24 mouse cellular contexts compared by ENCODE assay signal in the genomic region with DNA sequence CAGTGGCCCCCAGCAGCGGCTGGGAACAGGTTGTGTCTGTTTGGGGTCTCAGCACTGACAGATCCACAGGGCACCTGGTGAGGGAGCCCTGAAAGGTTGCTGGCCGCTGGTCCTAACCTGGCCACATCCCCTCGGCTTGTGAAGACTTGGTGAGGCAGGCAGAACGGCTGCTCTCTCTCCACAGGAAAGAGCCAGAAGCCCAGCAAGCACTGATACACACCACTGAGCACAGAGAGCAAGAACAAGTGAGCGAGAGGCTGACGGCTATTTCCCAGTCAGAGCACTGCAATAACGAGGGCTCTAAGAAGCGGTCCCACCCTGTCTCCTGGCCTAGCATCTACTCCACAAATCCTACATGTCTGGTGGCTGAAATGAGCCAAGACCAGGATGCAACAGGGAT. TPM values are rescaled to one million over a fixed set of nuclear protein-coding genes. Genes with fewer than 3 reads are reported as not detected.
A peak's percentile ranks its signal among the peaks of the same experiment; 100 is the strongest.
DNase-seq lines count a peak whose midpoint lies in the region; ATAC-seq and TF ChIP-seq lines count a peak whose summit lies in the region.
"Had no signal": no experiment of that assay in that cellular context is flagged by ENCODE, and none has a peak within 500 bp of the region (broad histone marks: within the 10 kb centered on the region; RNA-seq: fewer than 3 reads in every experiment).

No protein-coding gene starts in this region.

- 0 out of 2 replicates have a peak overlapping the region, but pooled peaks have one; percentile 21 for H3K9ac ChIP-seq in embryonic facial prominence, embryonic 13.5 days
- no peak overlapping the region for H3K9ac ChIP-seq in kidney, embryonic 14.5 days (ENCODE audit: low read depth, low read length)
- peak overlapping the region; percentile 39 for H3K9ac ChIP-seq in kidney, embryonic 16.5 days (replicated peaks; ENCODE audit: low read length)
- H3K9ac ChIP-seq: forebrain, embryonic 13.5 days; forebrain, embryonic 15.5 days had no signal

- H3K4me2 ChIP-seq in embryonic facial prominence, embryonic 13.5 days = no peak overlapping the region
- H3K4me2 ChIP-seq in kidney, embryonic 14.5 days (replicated peaks; ENCODE audit: low read depth, low read length) = no peak overlapping the region
- H3K4me2 ChIP-seq in kidney, embryonic 16.5 days (replicated peaks; ENCODE audit: low read depth, low read length) = no peak overlapping the region
- H3K4me2 ChIP-seq: forebrain, embryonic 13.5 days; forebrain, embryonic 15.5 days had no signal

- DNase-seq in embryonic facial prominence, embryonic 10.5 days (ENCODE audit: low spot score) = no peak
- no peak for DNase-seq in kidney, adult 2 months
- DNase-seq in kidney, postnatal 4 days = no peak
- DNase-seq in layer of hippocampus, adult 2 months (ENCODE audit: low spot score in 2 of 2) = no peak
- no peak for DNase-seq in layer of hippocampus, postnatal 25 days (ENCODE audit: extremely low spot score in 1 of 2, low spot score in 1 of 2)
- DNase-seq: adrenal gland, adult 8-10 months; adrenal gland, postnatal 14 days; adrenal gland, postnatal 36 days; B cell, adult 2 months; cerebellum, adult 11-12 months; cerebellum, adult 2 months; cerebellum, adult 9-10 months; cerebellum, postnatal 10 days; cerebellum, postnatal 25 days had no signal

- no peak overlapping the region for H3K27ac ChIP-seq in embryonic facial prominence, embryonic 13.5 days
- H3K27ac ChIP-seq in embryonic facial prominence, embryonic 10.5 days (replicated peaks) = no peak overlapping the region
- H3K27ac ChIP-seq in kidney, embryonic 14.5 days (ENCODE audit: low read depth, low read length) = no peak overlapping the region
- no peak overlapping the region for H3K27ac ChIP-seq in kidney, adult 2 months (ENCODE audit: insufficient read depth, low read depth, low read length)
- H3K27ac ChIP-seq in kidney, embryonic 16.5 days (ENCODE audit: low read length) = peak overlapping the region; percentile 2; the same call in 1 of the 2 replicates
- H3K27ac ChIP-seq in layer of hippocampus, adult 2 months = peak overlapping the region; percentile 32; the same call in 1 of the 2 replicates
- H3K27ac ChIP-seq: forebrain, embryonic 13.5 days; forebrain, embryonic 15.5 days had no signal

- H3K4me3 ChIP-seq in embryonic facial prominence, embryonic 13.5 days = no peak overlapping the region
- H3K4me3 ChIP-seq in embryonic facial prominence, embryonic 10.5 days = no peak overlapping the region
- no peak overlapping the region for H3K4me3 ChIP-seq in kidney, embryonic 14.5 days (ENCODE audit: low read length)
- H3K4me3 ChIP-seq in kidney, adult 2 months (ENCODE audit: insufficient read depth, low read depth, low read length) = no peak overlapping the region
- H3K4me3 ChIP-seq in kidney, embryonic 16.5 days (ENCODE audit: low read length) = no peak overlapping the region
- H3K4me3 ChIP-seq in layer of hippocampus, adult 2 months = no peak overlapping the region
- H3K4me3 ChIP-seq: forebrain, embryonic 13.5 days; forebrain, embryonic 15.5 days had no signal

- H3K27me3 ChIP-seq in embryonic facial prominence, embryonic 13.5 days = no peaks in the 10 kb centered on the region
- H3K27me3 ChIP-seq in embryonic facial prominence, embryonic 10.5 days (replicated peaks; ENCODE audit: low read depth, poor library complexity, severe bottlenecking) = no peaks in the 10 kb centered on the region
- no peaks in the 10 kb centered on the region for H3K27me3 ChIP-seq in kidney, embryonic 14.5 days (ENCODE audit: control insufficient read depth, insufficient read depth, low read length)
- H3K27me3 ChIP-seq in kidney, adult 2 months (replicated peaks; ENCODE audit: control insufficient read depth, insufficient read depth, low read length) = no peaks in the 10 kb centered on the region
- H3K27me3 ChIP-seq in kidney, embryonic 16.5 days (ENCODE audit: insufficient read depth, low read length) = no peaks in the 10 kb centered on the region
- H3K27me3 ChIP-seq: CH12.LX; forebrain, embryonic 13.5 days; forebrain, embryonic 15.5 days; Patski had no signal

- no peak for ATAC-seq in embryonic facial prominence, embryonic 13.5 days (ENCODE audit: insufficient number of reproducible peaks, insufficient read depth, low FRiP score, low TSS enrichment, low read depth)
- ATAC-seq in kidney, embryonic 14.5 days (ENCODE audit: low FRiP score, low TSS enrichment) = peak; percentile 33; the same call in 1 of the 2 replicates
- peak; percentile 61 for ATAC-seq in kidney, embryonic 16.5 days (ENCODE audit: low FRiP score, low TSS enrichment)
- ATAC-seq: activated CD4-positive, CD25-positive, alpha-beta regulatory T cell, adult 4 months; CD4-positive, CD25-positive, alpha-beta regulatory T cell, adult 4 months; forebrain, embryonic 13.5 days; Patski had no signal

- WGBS in embryonic facial prominence, embryonic 13.5 days = 79% methylated on average over 8 of the region's 8 CpGs
- WGBS in embryonic facial prominence, embryonic 10.5 days = 80% methylated on average over 8 of the region's 8 CpGs
- 49% methylated on average over 8 of the region's 8 CpGs for WGBS in kidney, embryonic 14.5 days
- WGBS in kidney, adult 2 months = 56% methylated on average over 8 of the region's 8 CpGs
- WGBS in kidney, embryonic 16.5 days = 43% methylated on average over 8 of the region's 8 CpGs

- peaks cover 12% of the 10 kb centered on the region; the same call in 1 of the 2 replicates for H3K4me1 ChIP-seq in embryonic facial prominence, embryonic 13.5 days
- 0 out of 2 replicates have a peak, but pooled peaks cover 8% of the 10 kb centered on the region for H3K4me1 ChIP-seq in embryonic facial prominence, embryonic 10.5 days
- H3K4me1 ChIP-seq in kidney, embryonic 14.5 days (ENCODE audit: control insufficient read depth, insufficient read depth, low read length) = 0 out of 2 replicates have a peak, but pooled peaks cover 3% of the 10 kb centered on the region
- H3K4me1 ChIP-seq in kidney, adult 2 months (ENCODE audit: control insufficient read depth, insufficient read depth, low read length) = no peaks in the 10 kb centered on the region
- H3K4me1 ChIP-seq in kidney, embryonic 16.5 days (ENCODE audit: insufficient read depth, low read length) = peaks cover 14% of the 10 kb centered on the region; the same call in 1 of the 2 replicates
- H3K4me1 ChIP-seq: forebrain, embryonic 13.5 days; forebrain, embryonic 15.5 days had no signal

- no peak for TF ChIP-seq POLR2A in kidney, adult 2 months (IDR thresholded peaks at IDR 0.05; ENCODE audit: low read depth, low read length)

- no peak for TF ChIP-seq CTCF in kidney, adult 2 months (conservative IDR thresholded peaks at IDR 0.05; ENCODE audit: insufficient read depth, insufficient read length, low read depth, low read length)
- TF ChIP-seq CTCF in layer of hippocampus, adult 2 months (conservative IDR thresholded peaks at IDR 0.05) = no peak

- H3K36me3 ChIP-seq in embryonic facial prominence, embryonic 13.5 days = peaks cover 66% of the 10 kb centered on the region
- H3K36me3 ChIP-seq in embryonic facial prominence, embryonic 10.5 days (replicated peaks) = peaks cover 60% of the 10 kb centered on the region
- H3K36me3 ChIP-seq in kidney, embryonic 14.5 days (ENCODE audit: control insufficient read depth, insufficient read depth, low read length) = peaks cover 34% of the 10 kb centered on the region
- H3K36me3 ChIP-seq in kidney, adult 2 months (ENCODE audit: control insufficient read depth, insufficient read depth, low read length) = no peaks in the 10 kb centered on the region; the same call in 1 of the 2 replicates
- H3K36me3 ChIP-seq in kidney, embryonic 16.5 days (ENCODE audit: insufficient read depth, low read length) = peaks cover 17% of the 10 kb centered on the region

- no peaks in the 10 kb centered on the region for H3K9me3 ChIP-seq in embryonic facial prominence, embryonic 13.5 days
- H3K9me3 ChIP-seq in embryonic facial prominence, embryonic 10.5 days = no peaks in the 10 kb centered on the region
- no peaks in the 10 kb centered on the region for H3K9me3 ChIP-seq in kidney, embryonic 14.5 days (ENCODE audit: control insufficient read depth, low read length)
- no peaks in the 10 kb centered on the region for H3K9me3 ChIP-seq in kidney, embryonic 16.5 days (ENCODE audit: low read length)
- H3K9me3 ChIP-seq: forebrain, embryonic 13.5 days; forebrain, embryonic 15.5 days; G1E had no signal

RNA-seq across cellular contexts. Expression of a gene that starts 34.9 kb away (rescaled TPM):
- 0.63 and 0.83 TPM in 2 replicates for polyA plus RNA-seq in embryonic facial prominence, embryonic 13.5 days (2015; fragmentation: Nextera tagmentation; extraction: Ambion mirVana)
- 0.79 and 0.82 TPM in 2 replicates for polyA plus RNA-seq in embryonic facial prominence, embryonic 10.5 days (2016; fragmentation: Nextera tagmentation; extraction: Ambion mirVana)
- 1.1 and 1.5 TPM in 2 replicates for polyA plus RNA-seq in kidney, embryonic 14.5 days (2014; fragmentation: Nextera tagmentation; extraction: Ambion mirVana)
- polyA plus RNA-seq in kidney, adult 2 months (2012; rRNA removed) = 3.9 and 4.5 TPM in 2 replicates
- polyA plus RNA-seq in kidney, embryonic 16.5 days (2015; fragmentation: Nextera tagmentation; extraction: Ambion mirVana) = 1.6 and 2.4 TPM in 2 replicates
- total RNA-seq in layer of hippocampus, adult 2 months (2021) = 10 to 100 TPM; 13.8 to 13.9 TPM
- 10 to 100 TPM; 16.0 to 16.5 TPM for total RNA-seq in layer of hippocampus, postnatal 25 days (2021)

RNA-seq across cellular contexts. Expression of a gene that starts 54.1 kb away (rescaled TPM):
- polyA plus RNA-seq in embryonic facial prominence, embryonic 13.5 days (2015; fragmentation: Nextera tagmentation; extraction: Ambion mirVana) = 21.7 and 22.0 TPM in 2 replicates
- polyA plus RNA-seq in embryonic facial prominence, embryonic 10.5 days (2016; fragmentation: Nextera tagmentation; extraction: Ambion mirVana) = 22.8 and 24.9 TPM in 2 replicates
- 12.0 and 14.6 TPM in 2 replicates for polyA plus RNA-seq in kidney, embryonic 14.5 days (2014; fragmentation: Nextera tagmentation; extraction: Ambion mirVana)
- 16.3 and 20.4 TPM in 2 replicates for polyA plus RNA-seq in kidney, adult 2 months (2012; rRNA removed)
- 28.2 and 30.9 TPM in 2 replicates for polyA plus RNA-seq in kidney, embryonic 16.5 days (2015; fragmentation: Nextera tagmentation; extraction: Ambion mirVana)
- total RNA-seq in layer of hippocampus, adult 2 months (2021) = 10 to 100 TPM; 20.2 to 21.1 TPM
- total RNA-seq in layer of hippocampus, postnatal 25 days (2021) = 10 to 100 TPM; 20.5 to 24.4 TPM

RNA-seq across cellular contexts. Expression of a gene that starts 56.7 kb away (rescaled TPM):
- 25.3 and 27.9 TPM in 2 replicates for polyA plus RNA-seq in embryonic facial prominence, embryonic 13.5 days (2015; fragmentation: Nextera tagmentation; extraction: Ambion mirVana)
- polyA plus RNA-seq in embryonic facial prominence, embryonic 10.5 days (2016; fragmentation: Nextera tagmentation; extraction: Ambion mirVana) = 27.4 and 28.2 TPM in 2 replicates
- 19.4 and 26.8 TPM in 2 replicates for polyA plus RNA-seq in kidney, embryonic 14.5 days (2014; fragmentation: Nextera tagmentation; extraction: Ambion mirVana)
- polyA plus RNA-seq in kidney, adult 2 months (2012; rRNA removed) = 23.1 and 27.2 TPM in 2 replicates
- 26.0 and 30.7 TPM in 2 replicates for polyA plus RNA-seq in kidney, embryonic 16.5 days (2015; fragmentation: Nextera tagmentation; extraction: Ambion mirVana)
- 10 to 100 TPM; 46.2 to 57.9 TPM for total RNA-seq in layer of hippocampus, adult 2 months (2021)
- 10 to 100 TPM; 38.5 to 60.6 TPM for total RNA-seq in layer of hippocampus, postnatal 25 days (2021)

Comparison
In these comparisons a context has a peak if more than half of its experiments do, and no peak if none do; other contexts are left out.
1. H3K27ac ChIP-seq: peak in kidney, embryonic 16.5 days (single experiment) and layer of hippocampus, adult 2 months (single experiment); none in embryonic facial prominence, embryonic 13.5 days (single experiment), embryonic facial prominence, embryonic 10.5 days (single experiment), kidney, embryonic 14.5 days (single experiment) and kidney, adult 2 months (single experiment).